In the genomic region with DNA sequence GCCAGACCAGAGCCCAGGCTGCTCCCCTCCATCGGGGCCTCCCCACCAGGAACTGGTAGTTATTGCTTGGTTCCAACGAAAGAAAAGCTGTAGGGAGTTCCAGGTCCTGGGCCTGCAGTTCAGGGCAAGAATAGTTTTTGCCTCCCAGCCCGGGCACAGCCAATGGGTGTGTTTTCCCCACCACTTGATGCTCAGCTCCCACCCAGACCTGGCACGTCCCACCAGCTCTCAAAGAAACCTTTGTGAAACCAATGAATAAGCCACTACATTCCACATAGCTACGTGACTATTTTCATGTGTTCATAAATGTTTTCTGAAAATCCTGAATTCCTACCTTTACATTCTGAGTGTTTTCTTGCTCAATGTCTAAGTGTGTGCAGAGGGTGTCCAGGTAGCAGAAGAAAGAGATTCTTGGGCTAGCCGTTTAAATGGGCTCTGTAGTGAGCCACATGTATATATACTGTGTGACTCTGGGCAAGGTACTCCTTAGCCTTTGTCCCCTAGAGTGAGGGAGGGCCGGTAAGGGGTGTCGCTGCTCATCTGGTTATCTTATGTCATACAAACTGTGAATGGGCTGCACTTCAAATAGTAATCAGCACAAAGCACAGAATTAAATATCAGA, we compare ENCODE assay signal across 22 mouse cellular contexts.
"Had no signal": no experiment of that assay in that cellular context is flagged by ENCODE, and none has a peak within 500 bp of the region (broad histone marks: within the 10 kb centered on the region; RNA-seq: fewer than 3 reads in every experiment).

No protein-coding gene starts in this region.

- H3K4me1 ChIP-seq: midbrain, embryonic 12.5 days; midbrain, embryonic 15.5 days; neural tube, embryonic 12.5 days; neural tube, embryonic 15.5 days had no signal

- H3K4me3 ChIP-seq: layer of hippocampus, adult 2 months; midbrain, embryonic 12.5 days; midbrain, embryonic 15.5 days; neural tube, embryonic 12.5 days; neural tube, embryonic 15.5 days had no signal

- DNase-seq: kidney, adult 2 months; kidney, postnatal 25 days; layer of hippocampus, adult 9-11 months; liver, postnatal 0 days; right cerebral cortex, adult 18-20 months; right cerebral cortex, postnatal 14 days; right cerebral cortex, postnatal 4 days; thymus, adult 2 months; thymus, postnatal 14 days; thymus, postnatal 4 days had no signal

- ATAC-seq: intestine, postnatal 0 days; liver, postnatal 0 days; lung, postnatal 0 days; midbrain, embryonic 15.5 days had no signal

- H3K27me3 ChIP-seq: midbrain, embryonic 12.5 days; midbrain, embryonic 15.5 days; neural tube, embryonic 12.5 days; neural tube, embryonic 15.5 days had no signal

- H3K4me2 ChIP-seq: liver, embryonic 11.5 days; midbrain, embryonic 12.5 days; midbrain, embryonic 15.5 days; neural tube, embryonic 12.5 days; neural tube, embryonic 15.5 days had no signal

- H3K36me3 ChIP-seq: midbrain, embryonic 12.5 days; midbrain, embryonic 15.5 days; neural tube, embryonic 12.5 days; neural tube, embryonic 15.5 days had no signal

- H3K27ac ChIP-seq: kidney, postnatal 0 days; layer of hippocampus, adult 2 months; liver, embryonic 14.5 days; macrophage; midbrain, embryonic 12.5 days; midbrain, embryonic 15.5 days; neural tube, embryonic 12.5 days; neural tube, embryonic 15.5 days; stomach, postnatal 0 days had no signal

- H3K9me3 ChIP-seq: midbrain, embryonic 12.5 days; midbrain, embryonic 15.5 days; neural tube, embryonic 12.5 days; neural tube, embryonic 15.5 days had no signal

- H3K9ac ChIP-seq: liver, embryonic 14.5 days; liver, postnatal 0 days; midbrain, embryonic 12.5 days; midbrain, embryonic 15.5 days; neural tube, embryonic 12.5 days; neural tube, embryonic 15.5 days had no signal
